Mouse (Mus musculus) CH12.LX (cell line): ENCODE measurements around the gene Rsl24d1. TPM values are rescaled to one million over a fixed set of nuclear protein-coding genes. Genes with fewer than 3 reads are reported as not detected.
A peak's percentile ranks its signal among the peaks of the same experiment; 100 is the strongest.

Experiments
- DNase-seq: peaks from one replicate; pipeline ENCODE4 v3.0.0-alpha.2; 2013; ENCODE audit errors: extremely low read depth
- H3K27ac ChIP-seq: 2 replicates; pipeline ENCODE4 v1.5.1; 2012; ENCODE audit warnings: low read depth, mild to moderate bottlenecking, control low read depth, moderate library complexity; ENCODE audit not compliant: insufficient read depth
- H3K27me3 ChIP-seq: replicated peaks from 2 replicates; pipeline ENCODE3; 2012; ENCODE audit warnings: inconsistent platforms
- H3K36me3 ChIP-seq, 2 experiments: replicated peaks in 1 of 2; 2 replicates each; pipeline versions ENCODE3 to v1.6.1; 2012; ENCODE audit warnings: inconsistent platforms in 1 of 2, low read length in 1 of 2, mild to moderate bottlenecking in 1 of 2, mixed read lengths in 1 of 2, moderate library complexity in 1 of 2; ENCODE audit not compliant: control insufficient read depth in 1 of 2, insufficient read depth in 1 of 2
- H3K4me1 ChIP-seq, 2 experiments: 2 replicates each; pipeline ENCODE4 v1.6.1; 2012; ENCODE audit warnings: inconsistent platforms in 1 of 2, moderate library complexity in 1 of 2; ENCODE audit not compliant: insufficient read depth in 2 of 2, control insufficient read depth in 1 of 2
- H3K4me2 ChIP-seq: 2 replicates; pipeline ENCODE4 v1.6.1; 2012; ENCODE audit warnings: low read depth, mild to moderate bottlenecking, control low read depth; ENCODE audit not compliant: poor library complexity, insufficient read depth, severe bottlenecking
- H3K4me3 ChIP-seq, 3 experiments: fragments of 150-350 bp in 1 of 3; sonication (generic) in 1 of 3; replicated peaks in 1 of 3; 2 replicates each; pipeline versions ENCODE3 to v1.5.1; 2011 to 2012; ENCODE audit warnings: low read depth in 2 of 3, low read length in 2 of 3, mild to moderate bottlenecking in 2 of 3, moderate library complexity in 2 of 3, control low read depth in 1 of 3, improper control_type of control experiment in 1 of 3, inconsistent platforms in 1 of 3, mixed read lengths in 1 of 3; ENCODE audit not compliant: poor library complexity in 1 of 3
- H3K79me2 ChIP-seq: replicated peaks from 2 replicates; pipeline ENCODE4 v1.6.1; 2012; ENCODE audit warnings: mild to moderate bottlenecking, moderate library complexity; ENCODE audit not compliant: control insufficient read depth, poor library complexity, insufficient read depth, severe bottlenecking; ENCODE audit errors: extremely low read depth
- H3K9ac ChIP-seq: 2 replicates; pipeline ENCODE4 v1.6.1; 2012; ENCODE audit warnings: low read depth, mild to moderate bottlenecking, control low read depth, moderate library complexity; ENCODE audit not compliant: insufficient read depth
- H3K9me3 ChIP-seq: replicated peaks from 2 replicates; pipeline ENCODE3; 2012; ENCODE audit warnings: low read length, inconsistent platforms, mixed read lengths
- BHLHE40 ChIP-seq: IDR thresholded peaks from 2 replicates; pipeline ENCODE4 v1.6.1; 2011; ENCODE audit warnings: mild to moderate bottlenecking, low read depth, low read length, improper control_type of control experiment
- CHD1 ChIP-seq: IDR thresholded peaks from 2 replicates; pipeline ENCODE4 v1.6.1; 2012; ENCODE audit warnings: low read depth, low read length, improper control_type of control experiment, inconsistent platforms
- E2F4 ChIP-seq: IDR thresholded peaks from 2 replicates; pipeline ENCODE4 v1.6.1; 2011; ENCODE audit warnings: low read depth, low read length, improper control_type of control experiment; ENCODE audit not compliant: insufficient replicate concordance
- ELF1 ChIP-seq: IDR thresholded peaks from 2 replicates; pipeline ENCODE4 v1.6.1; 2014; ENCODE audit warnings: low read depth, mild to moderate bottlenecking, inconsistent platforms, low read length, improper control_type of control experiment
- ETS1 ChIP-seq: conservative IDR thresholded peaks from 2 replicates; pipeline ENCODE4 v1.6.1; 2012; ENCODE audit warnings: low read depth, mild to moderate bottlenecking, inconsistent platforms, low read length, improper control_type of control experiment, moderate library complexity
- HCFC1 ChIP-seq: IDR thresholded peaks from 2 replicates; pipeline ENCODE4 v1.6.1; 2012; ENCODE audit warnings: low read depth, mild to moderate bottlenecking, inconsistent platforms, low read length, improper control_type of control experiment
- JUND ChIP-seq: conservative IDR thresholded peaks from 2 replicates; pipeline ENCODE4 v1.6.1; 2011; ENCODE audit warnings: low read depth, low read length, improper control_type of control experiment
- KAT2A ChIP-seq: IDR thresholded peaks from 2 replicates; pipeline ENCODE4 v1.6.1; 2012; ENCODE audit warnings: low read length, improper control_type of control experiment, inconsistent platforms; ENCODE audit not compliant: insufficient replicate concordance
- MAFK ChIP-seq: IDR thresholded peaks from 2 replicates; pipeline ENCODE4 v1.6.1; 2011; ENCODE audit warnings: low read length, improper control_type of control experiment; ENCODE audit not compliant: insufficient replicate concordance
- MAZ ChIP-seq: IDR thresholded peaks from 2 replicates; pipeline ENCODE4 v1.6.1; 2012; ENCODE audit warnings: low read depth, mild to moderate bottlenecking, inconsistent platforms, low read length, improper control_type of control experiment, moderate library complexity
- MEF2A ChIP-seq: IDR thresholded peaks from 2 replicates; pipeline ENCODE4 v1.6.1; 2014; ENCODE audit warnings: low read depth, mild to moderate bottlenecking, inconsistent platforms, low read length, improper control_type of control experiment, borderline replicate concordance
- MYC ChIP-seq: IDR thresholded peaks from 2 replicates; pipeline ENCODE4 v1.6.1; 2011; ENCODE audit warnings: low read depth, mild to moderate bottlenecking, improper control_type of control experiment, low read length
- NELFE ChIP-seq: IDR thresholded peaks from 2 replicates; pipeline ENCODE4 v1.6.1; 2011; ENCODE audit warnings: low read depth, low read length, improper control_type of control experiment
- SMC3 ChIP-seq: IDR thresholded peaks from 2 replicates; pipeline ENCODE4 v1.6.1; 2011; ENCODE audit warnings: low read depth, low read length, improper control_type of control experiment
- TBP ChIP-seq: conservative IDR thresholded peaks from 2 replicates; pipeline ENCODE4 v1.6.1; 2011; ENCODE audit warnings: low read depth, low read length, improper control_type of control experiment
- USF1 ChIP-seq: IDR thresholded peaks from 2 replicates; pipeline ENCODE4 v1.6.1; 2014; ENCODE audit warnings: low read depth, mild to moderate bottlenecking, inconsistent platforms, low read length, improper control_type of control experiment
- ZMIZ1 ChIP-seq: IDR thresholded peaks from 2 replicates; pipeline ENCODE4 v1.6.1; 2012; ENCODE audit warnings: low read depth, mild to moderate bottlenecking, inconsistent platforms, low read length, improper control_type of control experiment
- dilution Hi-C: fragments of 300-500 bp; cut with MboI; formaldehyde crosslinking; loops from 2 replicates; pipeline ENCODE4 v1.14.3; 2020; ENCODE audit warnings: low sequenced_read_pairs; ENCODE audit not compliant: extremely low pct_unique_long_range_greater_than_20kb, extremely low pct_ligation_motif_present
- in situ Hi-C: fragments of 300-500 bp; cut with MboI; formaldehyde crosslinking; loops from 3 replicates; pipeline ENCODE4 v1.14.3; 2019; ENCODE audit warnings: low sequenced_read_pairs, low pct_ligation_motif_present, low pct_unique_long_range_greater_than_20kb, mixed read lengths
- polyA plus RNA-seq: library from polyadenylated mRNA; unstranded; fragments of >175 nt; gene quantifications from 2 replicates; pipeline ENCODE4 v1.2.1, GENCODE M21; 2012; ENCODE audit warnings: low read depth; ENCODE audit not compliant: insufficient read length
- total RNA-seq, 2 experiments: library from RNA; depleted of rRNA; stranded (reverse); fragments of 300-350 nt in 1 of 2; fragments of >200 nt in 1 of 2; gene quantifications; 2 replicates each; pipeline ENCODE4 v1.2.3; 2012 to 2014

Rsl24d1 gene
- total and polyA plus RNA-seq, 3 experiments: 108 to 365 (median 202) TPM

DNA sequence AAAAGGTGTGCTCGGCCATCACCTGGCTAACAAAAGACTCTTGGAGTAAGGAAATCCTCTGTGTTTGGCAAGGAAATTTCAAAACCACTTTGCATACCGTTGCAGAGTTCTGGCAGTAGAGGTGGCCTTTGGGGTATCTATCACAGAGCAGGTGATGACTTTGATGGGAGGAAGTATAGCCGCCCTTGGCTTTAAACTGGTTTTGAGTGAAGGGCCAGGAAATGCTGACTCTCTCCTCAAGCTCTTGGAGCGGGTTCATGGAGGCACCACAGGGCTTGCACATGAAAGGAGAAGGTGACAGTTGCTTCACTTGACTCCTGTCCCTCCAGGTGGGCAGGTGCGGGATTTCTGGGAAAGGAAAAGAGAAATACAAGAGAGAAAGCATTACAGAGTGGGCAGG, 25.6 kb upstream of the Rsl24d1 start:
- Histone ChIP-seq H3K79me2 (no peaks in the 10 kb centered on the region), H3K4me1 (peaks cover 7 to 76% of the 10 kb centered on the region in 2 experiments; a peak in 3 of 4 replicates), H3K27me3 (no peaks in the 10 kb centered on the region), H3K4me2 (no peak overlapping the region), H3K9me3 (no peaks in the 10 kb centered on the region), H3K27ac (no peak overlapping the region)
- dilution Hi-C loops (no loop called here), in situ Hi-C loops (loop anchor here (25.0 kb wide), 1 partner anchor 325 kb away; no protein-coding TSS in a partner anchor)
- no peak for TF ChIP-seq MAZ
- no peak for TF ChIP-seq CHD1
- no peak for TF ChIP-seq NELFE
- no peak for TF ChIP-seq MYC
- TF ChIP-seq BHLHE40: no peak
- no peak for TF ChIP-seq ELF1
- TF ChIP-seq ETS1: no peak
- no peak for TF ChIP-seq USF1
- no peak for TF ChIP-seq SMC3
- TF ChIP-seq KAT2A: no peak
- no peak for TF ChIP-seq E2F4
- no peak for TF ChIP-seq HCFC1
- TF ChIP-seq, all 38 proteins: peak for 0
- Histone ChIP-seq H3K9ac (no peak overlapping the region), H3K36me3 (peaks cover 12 to 32% of the 10 kb centered on the region in 2 experiments), H3K4me3 (no peak overlapping the region)
- DNase-seq: no peak

DNA sequence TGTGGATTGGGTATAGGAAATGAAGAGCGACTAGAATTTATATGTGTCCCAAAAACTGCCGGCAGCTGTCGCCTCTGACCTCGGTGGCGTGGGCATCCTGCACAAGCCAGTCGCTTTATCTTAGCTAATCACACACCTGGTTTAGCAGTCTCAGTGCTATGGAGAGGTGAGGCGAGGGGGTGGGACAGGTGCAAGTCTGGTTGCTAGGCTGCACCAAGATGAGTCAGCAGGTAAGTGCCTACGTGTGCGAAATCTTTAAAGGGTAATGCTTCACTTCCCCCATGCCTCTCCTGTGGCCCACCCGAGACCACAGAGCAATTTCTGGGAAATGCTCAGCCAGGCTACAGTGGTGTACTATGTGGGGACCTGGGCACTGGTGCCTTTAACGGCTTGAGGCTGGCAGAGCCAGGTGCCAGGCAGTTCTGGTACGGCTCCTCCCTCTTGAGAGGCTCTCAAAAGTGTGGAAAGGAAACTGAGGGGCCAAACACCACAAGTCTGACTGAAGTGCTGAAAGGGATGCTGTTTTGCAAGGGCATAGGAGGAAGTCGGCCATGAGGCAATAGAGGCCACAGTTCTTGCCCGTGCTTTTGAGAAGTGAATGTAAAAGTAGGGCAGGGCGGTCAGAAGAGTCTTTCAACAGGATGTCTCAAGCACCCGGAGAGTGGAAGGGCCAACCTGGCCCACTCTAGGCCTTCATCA, 23.9 kb upstream of the Rsl24d1 start:
- Histone ChIP-seq H3K36me3 (peaks cover 12 to 31% of the 10 kb centered on the region in 2 experiments), H3K9ac (no peak overlapping the region), H3K27me3 (no peaks in the 10 kb centered on the region), H3K4me1 (peaks cover 2 to 61% of the 10 kb centered on the region in 2 experiments; a peak in 2 of 4 replicates), H3K4me3 (no peak overlapping the region), H3K4me2 (no peak overlapping the region), H3K9me3 (no peaks in the 10 kb centered on the region), H3K79me2 (no peaks in the 10 kb centered on the region), H3K27ac (no peak overlapping the region)
- DNase-seq: peak; percentile 53
- TF ChIP-seq NELFE: no peak
- no peak for TF ChIP-seq ZMIZ1
- TF ChIP-seq ELF1: no peak
- no peak for TF ChIP-seq TBP
- 0 out of 2 replicates have a peak, but pooled peaks have one; percentile 29 for TF ChIP-seq MAFK
- TF ChIP-seq MEF2A: no peak
- no peak for TF ChIP-seq JUND
- TF ChIP-seq HCFC1: no peak
- dilution Hi-C loops (no loop called here), in situ Hi-C loops (loop anchor here (25.0 kb wide), 1 partner anchor 327 kb away; no protein-coding TSS in a partner anchor)
